Mouse (Mus musculus) cerebellum, adult 11 months (tissue): ENCODE measurements around the gene Cox8a.
A peak's percentile ranks its signal among the peaks of the same experiment; 100 is the strongest.

Experiments used
- DNase-seq: peaks from one replicate; pipeline ENCODE4 v3.0.0; 2022

Cox8a gene

DNA sequence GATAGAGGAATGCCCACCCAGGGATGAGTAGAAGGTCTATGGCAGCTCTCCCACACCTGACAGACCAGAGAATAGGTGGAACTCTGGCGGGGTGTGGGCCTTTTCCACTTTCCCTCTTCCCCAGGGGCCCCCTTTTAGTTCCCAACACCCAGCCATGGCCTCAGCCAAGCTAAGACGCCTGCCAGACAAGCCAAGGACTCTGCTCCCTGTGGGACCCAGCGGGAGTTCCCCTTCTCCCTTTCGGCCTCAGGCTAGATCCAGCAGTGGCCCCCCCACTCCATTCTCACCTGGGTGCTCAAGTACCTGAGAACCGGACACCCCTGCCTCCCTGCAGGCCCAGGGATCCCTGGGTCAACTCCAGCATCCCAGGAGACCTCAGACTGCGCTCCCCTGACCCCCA lies 4.8 kb upstream of the Cox8a start:
- DNase-seq: no peak

- no peak for DNase-seq
Measured at GRCm38 (mm10) chr19:7218753-7219152, 1.3 kb upstream of the Cox8a start.

GRCm38 (mm10) chr19:7217926-7218267 lies 481 bp upstream of the Cox8a start:
- DNase-seq: no peak

DNA sequence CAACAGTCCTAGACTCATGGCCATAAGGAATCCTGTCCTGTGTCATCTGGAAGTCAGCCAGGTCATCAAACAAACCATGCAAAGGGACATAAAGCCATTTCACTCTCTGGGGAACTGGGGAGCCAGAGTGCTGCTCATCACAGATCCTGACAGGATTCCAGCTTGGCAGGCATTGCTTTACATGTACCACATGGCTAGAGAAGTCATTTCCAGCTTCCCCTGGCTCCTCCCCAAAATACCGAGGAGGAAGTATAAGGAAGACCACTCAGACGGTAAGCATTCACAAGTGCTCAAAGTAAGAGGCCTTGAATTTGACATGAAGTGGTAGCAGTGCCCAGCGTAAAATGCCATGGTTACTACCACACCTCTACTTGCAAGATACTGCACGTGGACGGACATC lies 2.9 kb downstream of the Cox8a start:
- peak; percentile 52 for DNase-seq

- no peak for DNase-seq
Measured at GRCm38 (mm10) chr19:7213010-7213409, 4.4 kb downstream of the Cox8a start.

DNA sequence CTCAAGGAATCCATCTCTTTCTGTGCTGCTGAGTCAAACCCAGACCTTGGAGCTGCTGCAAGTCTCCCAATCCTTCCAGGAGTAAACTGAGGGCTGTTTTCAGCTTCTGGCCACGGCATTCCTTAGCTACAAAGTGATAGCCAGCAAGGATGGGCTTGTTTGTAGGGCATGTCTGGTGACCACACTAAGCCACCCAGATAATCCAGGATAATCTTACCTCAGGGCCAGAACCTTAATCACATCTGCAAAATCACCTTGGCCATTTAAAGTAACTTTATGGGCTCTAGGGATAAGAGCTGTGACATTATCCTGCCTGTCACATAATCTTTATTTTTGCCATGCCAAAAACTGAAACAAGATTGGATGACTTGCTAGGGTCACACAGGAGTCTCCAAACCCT lies 5.2 kb downstream of the Cox8a start:
- DNase-seq: no peak

DNA sequence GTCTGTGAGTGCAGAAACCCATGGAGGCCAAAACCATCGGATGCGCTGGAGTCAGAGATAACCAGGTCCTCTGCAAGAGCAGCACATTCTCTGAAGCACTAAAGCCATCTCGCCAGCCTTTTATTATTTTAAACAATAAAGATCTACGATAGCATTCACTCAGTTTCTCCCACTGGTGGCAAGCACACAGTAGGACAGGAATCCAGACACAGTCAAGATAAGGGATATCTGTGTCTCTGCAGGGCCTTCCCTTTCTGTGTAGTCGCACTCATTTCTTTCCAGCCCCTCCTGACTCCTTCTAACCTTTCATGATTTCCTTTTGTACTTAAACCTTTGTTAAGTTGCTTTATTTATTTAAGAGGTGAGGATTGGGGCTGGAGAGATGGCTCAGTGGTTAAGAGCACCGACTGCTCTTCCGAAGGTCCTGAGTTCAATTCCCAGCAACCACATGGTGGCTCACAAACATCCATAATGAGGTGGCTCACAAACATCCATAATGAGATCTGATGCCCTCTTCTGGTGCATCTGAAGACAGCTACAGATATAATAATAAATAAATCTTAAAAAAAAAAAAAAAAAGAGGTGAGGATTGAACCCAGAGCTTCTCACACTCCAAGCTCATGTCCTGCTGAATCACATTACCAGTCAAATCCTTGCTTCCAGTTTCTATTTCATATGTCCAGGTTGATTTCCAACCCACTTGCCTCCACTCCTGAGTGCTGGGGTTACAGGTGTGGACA lies 7.3 kb downstream of the Cox8a start:
- DNase-seq: no peak

- peak; percentile 88 for DNase-seq
Measured at GRCm38 (mm10) chr19:7205753-7206736, 11.4 kb downstream of the Cox8a start, which contains the start of gene Otub1. TSS of gene Otub1 (minus strand) at chr19:7206316.

- no peak for DNase-seq
Measured at GRCm38 (mm10) chr19:7205326-7205725, 12.1 kb downstream of the Cox8a start.

DNA sequence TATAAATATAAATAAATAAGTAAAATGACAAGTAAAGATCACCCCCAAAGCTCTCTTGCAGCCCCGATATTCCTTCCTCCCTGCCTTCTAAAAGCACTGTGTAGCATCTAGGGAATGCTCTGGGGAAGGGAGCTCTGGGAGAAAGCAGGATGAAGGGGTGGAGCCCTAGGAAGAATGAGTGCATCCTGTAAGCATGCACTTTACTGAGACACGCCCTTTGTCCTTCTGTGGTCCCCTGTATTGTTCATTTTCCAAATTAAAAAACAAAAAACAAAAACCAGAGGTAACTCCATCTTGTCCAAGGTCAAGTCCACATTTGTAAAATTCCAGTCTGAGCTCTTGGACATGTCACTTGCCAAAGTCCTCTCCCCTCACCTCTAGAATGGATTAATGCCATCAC lies 12.5 kb downstream of the Cox8a start:
- DNase-seq: no peak

DNA sequence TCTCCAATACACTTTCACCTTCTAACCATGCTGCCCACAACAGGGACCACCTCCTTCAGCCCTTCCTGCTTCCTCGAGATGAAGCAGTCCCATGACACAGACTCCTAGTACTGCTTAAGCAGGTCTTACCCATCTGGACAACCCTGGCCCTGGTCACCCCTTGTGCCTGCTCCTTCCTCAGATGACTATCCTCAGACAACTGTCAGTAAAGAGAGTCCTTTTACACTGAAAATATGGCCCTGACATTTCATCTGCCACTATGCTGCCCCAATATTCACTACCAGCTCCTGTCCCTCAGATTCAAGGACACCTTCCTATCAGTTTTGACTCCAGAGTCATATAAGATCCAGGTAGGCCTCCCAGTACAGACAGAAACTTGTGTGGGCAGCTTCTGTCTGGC lies 17.0 kb downstream of the Cox8a start:
- no peak for DNase-seq

- DNase-seq: no peak
Measured at GRCm38 (mm10) chr19:7199089-7199488, 18.3 kb downstream of the Cox8a start.

- DNase-seq: no peak
Measured at GRCm38 (mm10) chr19:7197445-7197844, 20.0 kb downstream of the Cox8a start.

GRCm38 (mm10) chr19:7196741-7197270 lies 20.6 kb downstream of the Cox8a start:
- DNase-seq: no peak

DNA sequence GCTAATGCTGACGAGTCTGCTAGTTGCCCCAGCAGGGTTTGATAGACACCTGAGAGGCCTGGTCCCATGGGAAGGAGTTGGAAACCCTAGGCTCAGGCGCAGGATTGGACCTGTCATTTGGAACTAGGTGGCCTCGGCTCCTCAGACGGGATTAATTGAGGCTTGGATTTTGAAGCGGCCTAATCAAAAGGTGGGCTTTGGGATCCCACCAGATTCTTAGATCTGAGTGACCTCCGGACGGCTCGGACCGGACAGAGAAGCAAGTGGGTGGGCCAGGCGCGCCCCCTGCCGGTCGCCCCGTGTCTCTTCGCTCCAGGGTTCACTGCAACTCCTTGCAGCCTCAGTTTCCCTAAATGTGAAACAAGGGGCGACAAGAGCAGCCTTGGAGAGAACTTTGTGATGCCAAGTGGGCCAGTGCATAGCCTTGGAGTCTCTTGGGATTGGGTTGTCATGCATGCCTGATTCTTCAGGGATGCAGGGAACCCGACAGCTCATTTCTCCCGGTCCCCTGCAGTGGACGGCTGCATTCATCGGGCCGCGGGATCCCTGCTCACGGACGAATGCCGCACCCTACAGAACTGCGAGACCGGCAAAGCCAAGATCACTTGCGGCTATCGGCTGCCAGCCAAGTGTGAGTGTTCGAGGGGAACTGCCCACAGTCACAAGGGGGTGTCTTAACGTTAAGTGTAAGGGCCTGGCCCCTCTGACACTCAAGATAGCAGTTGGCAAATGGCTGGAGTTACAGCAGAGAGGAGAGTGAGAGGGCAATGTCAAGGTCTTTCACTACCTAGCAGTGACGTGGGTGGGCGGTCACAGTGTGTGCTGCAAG lies 21.3 kb downstream of the Cox8a start:
- DNase-seq: peak; percentile 69

DNA sequence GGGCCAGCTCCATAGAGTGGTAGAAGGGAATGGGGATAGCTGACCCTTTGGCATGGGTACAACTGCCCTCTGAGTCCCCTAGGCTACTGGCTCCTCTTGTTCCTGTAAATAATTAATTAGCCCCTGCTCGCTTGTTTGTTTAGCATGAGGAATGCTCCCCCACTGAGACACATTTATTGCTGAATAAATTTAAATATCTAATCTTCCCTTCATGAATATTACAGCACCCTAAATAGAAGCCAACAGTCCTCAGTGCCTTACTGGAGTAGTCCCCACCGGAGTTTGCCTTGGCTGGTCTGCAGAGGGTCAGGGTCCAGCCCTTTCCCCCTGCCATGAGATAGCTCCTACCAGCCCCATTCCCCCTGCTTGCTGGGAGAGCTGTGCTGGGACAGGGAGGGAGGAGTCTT lies 24.9 kb downstream of the Cox8a start:
- no peak for DNase-seq

DNA sequence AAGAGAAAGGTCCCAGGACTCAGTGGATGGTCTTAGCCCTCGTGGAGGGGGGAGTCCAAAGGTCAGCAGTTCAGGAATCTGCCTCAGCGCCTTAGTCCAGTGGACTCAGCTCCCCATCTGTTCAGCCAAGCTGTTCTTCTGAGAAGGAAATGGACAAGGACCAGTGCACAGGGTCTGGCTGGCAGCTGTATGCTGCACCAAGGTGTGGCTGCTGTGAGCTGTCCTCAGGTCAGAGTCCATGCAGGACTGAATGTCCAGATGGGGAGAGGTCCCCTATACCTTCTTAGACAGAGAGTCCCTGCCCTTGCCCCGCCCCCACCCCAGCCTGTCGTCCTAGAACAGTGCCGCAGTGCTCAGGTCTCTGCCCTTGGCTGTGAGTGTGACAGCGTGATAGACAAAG lies 25.8 kb downstream of the Cox8a start:
- no peak for DNase-seq

- DNase-seq: no peak
Measured at GRCm38 (mm10) chr19:7190986-7191385, 26.4 kb downstream of the Cox8a start.

DNA sequence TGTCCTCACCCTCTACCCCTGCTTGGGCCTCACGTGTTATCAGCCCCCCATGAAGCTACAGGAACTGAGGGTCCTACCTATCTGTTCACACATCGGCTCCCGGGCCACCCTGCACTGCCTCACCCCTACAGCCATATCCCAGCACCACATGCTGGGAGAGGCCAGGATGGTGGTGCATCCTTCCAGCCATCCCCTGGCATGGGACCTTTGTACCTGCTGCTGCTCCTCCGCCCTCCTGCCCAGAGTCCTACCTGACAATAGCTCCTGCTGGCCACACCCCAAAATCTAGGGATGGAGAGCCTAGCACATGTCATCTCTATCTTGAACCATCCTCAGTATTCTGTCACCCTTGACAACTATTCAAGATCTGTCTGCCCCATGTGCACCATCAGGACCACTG lies 28.4 kb downstream of the Cox8a start:
- DNase-seq: no peak

GRCm38 (mm10) chr19:7187157-7187556 lies 30.3 kb downstream of the Cox8a start:
- no peak for DNase-seq

GRCm38 (mm10) chr19:7185715-7186291 lies 31.6 kb downstream of the Cox8a start:
- DNase-seq: no peak

DNA sequence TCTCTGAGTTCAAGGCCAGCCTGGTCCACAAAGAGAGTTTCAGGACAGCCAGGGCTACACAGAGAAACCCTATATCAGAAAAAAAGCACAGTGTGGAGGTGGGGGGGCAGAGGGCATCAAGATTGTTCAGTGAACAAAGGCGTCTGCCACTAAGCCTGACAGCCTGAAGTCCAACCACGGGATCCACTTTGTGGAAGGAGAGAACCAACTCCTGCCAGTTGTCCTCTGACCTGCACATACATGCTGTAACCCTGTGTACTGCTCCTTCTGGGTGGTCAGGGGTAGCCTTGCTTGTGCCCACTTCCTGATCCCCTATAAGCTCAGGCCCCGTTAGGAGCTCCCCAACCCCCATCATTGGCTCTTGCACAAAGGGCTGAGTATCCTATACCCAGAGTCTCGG lies 32.4 kb downstream of the Cox8a start:
- DNase-seq: no peak

- DNase-seq: no peak
Measured at GRCm38 (mm10) chr19:7183419-7183818, 34.0 kb downstream of the Cox8a start.
